Mouse (Mus musculus): ENCODE measurements at regions not wholly inside any gene's neighbourhood (a gene's known extent, or its start where the extent isn't known, plus 50 kb on each side); places are given as distances from the start of the nearest gene placed in this dataset.

DNA sequence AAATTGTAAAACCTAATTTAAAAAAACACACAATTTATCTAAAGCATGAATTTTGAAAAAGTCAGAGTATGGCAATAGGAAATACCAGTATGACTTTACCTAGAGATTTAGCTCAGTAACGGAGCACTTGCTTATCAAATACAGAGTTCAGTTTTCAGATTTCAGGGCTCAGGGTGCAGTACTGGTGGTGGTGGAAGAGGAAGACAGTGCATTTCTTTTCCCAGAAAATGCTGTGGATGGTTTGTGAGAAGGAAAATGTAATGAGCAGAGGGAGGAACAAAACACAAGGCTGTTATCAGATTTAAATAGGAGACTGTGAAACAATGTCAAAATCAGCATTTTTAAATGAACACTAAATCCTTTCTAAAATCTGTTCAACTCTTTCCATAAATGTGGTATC, 349.8 kb downstream of the Klhl13 start:
- Histone ChIP-seq H3K27ac (no peak overlapping the region), H3K4me1 (ENCODE audit: control insufficient read depth, insufficient read depth, low read length) (no peaks in the 10 kb centered on the region), H3K36me3 (ENCODE audit: control insufficient read depth, insufficient read depth, low read length) (no peaks in the 10 kb centered on the region), H3K9ac (ENCODE audit: low read depth, low read length) (no peak overlapping the region), H3K4me3 (no peak overlapping the region), H3K79me2 (replicated peaks; ENCODE audit: control insufficient read depth, insufficient read depth, low read length) (no peaks in the 10 kb centered on the region), H3K27me3 (ENCODE audit: control insufficient read depth, insufficient read depth, low read length) (no peaks in the 10 kb centered on the region)
- intact Hi-C loops (cut with DNase I), result no loop called here
- no peak for TF ChIP-seq EP300 (IDR thresholded peaks at IDR 0.05; ENCODE audit: insufficient read depth, low read depth, low read length)
- no peak for TF ChIP-seq POLR2A (IDR thresholded peaks at IDR 0.05; ENCODE audit: insufficient read depth, low read depth, low read length)
- TF ChIP-seq CTCF (IDR thresholded peaks at IDR 0.05), result no peak
- DNase-seq, result no peak
- 64% methylated on average over 1 of the region's 1 CpGs for WGBS
